18 mouse cellular contexts compared by ENCODE assay signal in genomic region chr14:117574216-117574615, GRCm38 (mm10).
DNase-seq lines count a peak whose midpoint lies in the region; ATAC-seq and TF ChIP-seq lines count a peak whose summit lies in the region.
"Had no signal": no experiment of that assay in that cellular context is flagged by ENCODE, and none has a peak within 500 bp of the region (broad histone marks: within the 10 kb centered on the region; RNA-seq: fewer than 3 reads in every experiment).

No protein-coding gene starts in this region.

- H3K4me2 ChIP-seq in heart, embryonic 11.5 days, result no peak overlapping the region
- no peak overlapping the region for H3K4me2 ChIP-seq in embryonic facial prominence, embryonic 14.5 days (ENCODE audit: low read depth, low read length)
- no peak overlapping the region for H3K4me2 ChIP-seq in limb, embryonic 14.5 days (replicated peaks; ENCODE audit: low read depth, low read length, severe bottlenecking)
- no peak overlapping the region for H3K4me2 ChIP-seq in liver, postnatal 0 days (ENCODE audit: low read depth, low read length)
- H3K4me2 ChIP-seq: limb, embryonic 12.5 days; midbrain, embryonic 12.5 days had no signal

- ATAC-seq in heart, embryonic 11.5 days (replicated peaks; ENCODE audit: insufficient number of reproducible peaks, low FRiP score, low TSS enrichment), result no peak
- peak; percentile 60; the same call in 1 of the 2 replicates for ATAC-seq in embryonic facial prominence, embryonic 14.5 days (ENCODE audit: low read depth)
- 0 out of 2 replicates have a peak, but pooled peaks have one; percentile 3 for ATAC-seq in limb, embryonic 14.5 days (ENCODE audit: low FRiP score, low read depth)
- ATAC-seq in liver, postnatal 0 days, result no peak
- no peak for ATAC-seq in megakaryocyte progenitor cell, adult 5-6 weeks (replicated peaks; ENCODE audit: poor library complexity)
- ATAC-seq: forebrain, embryonic 16.5 days; lung, postnatal 0 days had no signal

- WGBS in heart, embryonic 11.5 days (ENCODE audit: insufficient replicate concordance), result 74% methylated on average over 6 of the region's 6 CpGs
- WGBS in embryonic facial prominence, embryonic 14.5 days, result 43% methylated on average over 6 of the region's 6 CpGs
- WGBS in limb, embryonic 14.5 days, result 48% methylated on average over 6 of the region's 6 CpGs
- WGBS in liver, postnatal 0 days (ENCODE audit: insufficient replicate concordance), result 82% methylated on average over 6 of the region's 6 CpGs

- H3K36me3 ChIP-seq in heart, embryonic 11.5 days (ENCODE audit: control insufficient read depth, insufficient read depth, low read length), result no peaks in the 10 kb centered on the region
- H3K36me3 ChIP-seq in embryonic facial prominence, embryonic 14.5 days (ENCODE audit: control insufficient read depth, insufficient read depth, low read length), result no peaks in the 10 kb centered on the region
- no peaks in the 10 kb centered on the region for H3K36me3 ChIP-seq in limb, embryonic 14.5 days (ENCODE audit: control insufficient read depth, insufficient read depth, low read length)
- H3K36me3 ChIP-seq in liver, postnatal 0 days (replicated peaks; ENCODE audit: insufficient read depth, low read length), result no peaks in the 10 kb centered on the region
- H3K36me3 ChIP-seq: limb, embryonic 12.5 days; midbrain, embryonic 12.5 days had no signal

- no peaks in the 10 kb centered on the region for H3K27me3 ChIP-seq in heart, embryonic 11.5 days (ENCODE audit: control insufficient read depth, insufficient read depth, low read length)
- H3K27me3 ChIP-seq in embryonic facial prominence, embryonic 14.5 days (replicated peaks; ENCODE audit: control insufficient read depth, insufficient read depth, low read length), result no peaks in the 10 kb centered on the region
- H3K27me3 ChIP-seq in limb, embryonic 14.5 days (ENCODE audit: control insufficient read depth, insufficient read depth, low read length), result no peaks in the 10 kb centered on the region
- no peaks in the 10 kb centered on the region for H3K27me3 ChIP-seq in liver, postnatal 0 days (ENCODE audit: insufficient read depth, low read length)
- H3K27me3 ChIP-seq: limb, embryonic 12.5 days; midbrain, embryonic 12.5 days had no signal

- no peak for TF ChIP-seq EP300 in liver, postnatal 0 days (IDR thresholded peaks at IDR 0.05; ENCODE audit: low read depth)

- no peak for TF ChIP-seq POLR2A in limb, embryonic 14.5 days (IDR thresholded peaks at IDR 0.05; ENCODE audit: borderline replicate concordance, extremely low read depth, insufficient read depth, insufficient read length)

- H3K9ac ChIP-seq in heart, embryonic 11.5 days (ENCODE audit: low read depth, low read length), result no peak overlapping the region
- no peak overlapping the region for H3K9ac ChIP-seq in embryonic facial prominence, embryonic 14.5 days (ENCODE audit: low read depth, low read length)
- H3K9ac ChIP-seq in limb, embryonic 14.5 days (ENCODE audit: low read depth, low read length, severe bottlenecking), result no peak overlapping the region
- H3K9ac ChIP-seq in liver, postnatal 0 days (replicated peaks), result no peak overlapping the region
- H3K9ac ChIP-seq: limb, embryonic 12.5 days; midbrain, embryonic 12.5 days had no signal

- peak; percentile 20 to 21 for DNase-seq in heart, postnatal 10 days
- DNase-seq in embryo, embryonic 11 days, result peak; percentile 49
- DNase-seq in embryonic facial prominence, embryonic 14.5 days (ENCODE audit: low spot score), result peak; percentile 86
- DNase-seq in limb, embryonic 14.5 days (ENCODE audit: low spot score), result peak; percentile 52
- DNase-seq in liver, postnatal 0 days, result no peak
- DNase-seq in spleen, postnatal 10 days (ENCODE audit: low spot score in 2 of 2), result no peak
- DNase-seq: adrenal gland, postnatal 25 days; cerebellum, adult 9-10 months; kidney, adult 11 months; right cerebral cortex, postnatal 14 days; spleen, adult 18-20 months had no signal

- TF ChIP-seq CTCF in liver, postnatal 0 days (IDR thresholded peaks at IDR 0.05; ENCODE audit: low read depth), result no peak

- H3K27ac ChIP-seq in heart, embryonic 11.5 days (ENCODE audit: low read depth, low read length), result no peak overlapping the region
- H3K27ac ChIP-seq in embryonic facial prominence, embryonic 14.5 days (replicated peaks; ENCODE audit: low read depth, low read length), result 0 out of 2 replicates have a peak overlapping the region, but pooled peaks have one; percentile 33
- no peak overlapping the region for H3K27ac ChIP-seq in limb, embryonic 14.5 days (replicated peaks; ENCODE audit: low read depth, low read length)
- no peak overlapping the region for H3K27ac ChIP-seq in liver, postnatal 0 days (ENCODE audit: low read depth)
- H3K27ac ChIP-seq: kidney, postnatal 0 days; limb, embryonic 12.5 days; midbrain, embryonic 12.5 days had no signal

- H3K4me1 ChIP-seq in heart, embryonic 11.5 days (ENCODE audit: control insufficient read depth, insufficient read depth, low read length), result no peaks in the 10 kb centered on the region
- H3K4me1 ChIP-seq in embryonic facial prominence, embryonic 14.5 days (ENCODE audit: control insufficient read depth, insufficient read depth, low read length), result peaks cover 33% of the 10 kb centered on the region
- H3K4me1 ChIP-seq in limb, embryonic 14.5 days (ENCODE audit: control insufficient read depth, insufficient read depth, low read length), result peaks cover 14% of the 10 kb centered on the region; the same call in 1 of the 2 replicates
- H3K4me1 ChIP-seq in liver, postnatal 0 days (ENCODE audit: insufficient read depth), result no peaks in the 10 kb centered on the region
- H3K4me1 ChIP-seq: midbrain, embryonic 12.5 days had no signal

- no peaks in the 10 kb centered on the region for H3K9me3 ChIP-seq in heart, embryonic 11.5 days (replicated peaks; ENCODE audit: control insufficient read depth, low read length)
- H3K9me3 ChIP-seq in embryonic facial prominence, embryonic 14.5 days (ENCODE audit: control insufficient read depth, low read length), result no peaks in the 10 kb centered on the region
- H3K9me3 ChIP-seq in limb, embryonic 14.5 days (ENCODE audit: control insufficient read depth, low read length), result no peaks in the 10 kb centered on the region
- H3K9me3 ChIP-seq in liver, postnatal 0 days (ENCODE audit: low read length), result no peaks in the 10 kb centered on the region
- H3K9me3 ChIP-seq: limb, embryonic 12.5 days; midbrain, embryonic 12.5 days had no signal

- intact Hi-C loops in heart, postnatal 10 days (cut with DNase I), result no loop called here

- no peak overlapping the region for H3K4me3 ChIP-seq in heart, embryonic 11.5 days (ENCODE audit: low read depth, low read length)
- H3K4me3 ChIP-seq in embryonic facial prominence, embryonic 14.5 days (ENCODE audit: low read depth, low read length), result no peak overlapping the region
- no peak overlapping the region for H3K4me3 ChIP-seq in limb, embryonic 14.5 days (replicated peaks; ENCODE audit: low read length)
- H3K4me3 ChIP-seq in liver, postnatal 0 days (ENCODE audit: low read depth, low read length), result no peak overlapping the region
- H3K4me3 ChIP-seq: limb, embryonic 12.5 days; midbrain, embryonic 12.5 days had no signal

Comparison
In these comparisons a context has a peak if more than half of its experiments do, and no peak if none do; other contexts are left out.
1. DNase-seq: peak in heart, postnatal 10 days (2 of 2), embryo, embryonic 11 days (single experiment), embryonic facial prominence, embryonic 14.5 days (single experiment) and limb, embryonic 14.5 days (single experiment); none in liver, postnatal 0 days (single experiment) and spleen, postnatal 10 days (0 of 2).
2. ATAC-seq: peak in embryonic facial prominence, embryonic 14.5 days (single experiment) and limb, embryonic 14.5 days (single experiment); none in heart, embryonic 11.5 days (single experiment), liver, postnatal 0 days (single experiment) and megakaryocyte progenitor cell, adult 5-6 weeks (single experiment).